Mouse (Mus musculus) brain, adult 2 months (tissue): ENCODE data around the gene Gm14408.
"Not testable (repeated sequence)": the region's sequence is repeated elsewhere in the genome, so short reads cannot be mapped to it uniquely, and the experiment has no call there.

Source experiments
- DNase-seq: peaks from one replicate; pipeline ENCODE4 v3.0.0; 2011; ENCODE audit warnings: low read depth, low spot score

Gm14408 gene

DNA sequence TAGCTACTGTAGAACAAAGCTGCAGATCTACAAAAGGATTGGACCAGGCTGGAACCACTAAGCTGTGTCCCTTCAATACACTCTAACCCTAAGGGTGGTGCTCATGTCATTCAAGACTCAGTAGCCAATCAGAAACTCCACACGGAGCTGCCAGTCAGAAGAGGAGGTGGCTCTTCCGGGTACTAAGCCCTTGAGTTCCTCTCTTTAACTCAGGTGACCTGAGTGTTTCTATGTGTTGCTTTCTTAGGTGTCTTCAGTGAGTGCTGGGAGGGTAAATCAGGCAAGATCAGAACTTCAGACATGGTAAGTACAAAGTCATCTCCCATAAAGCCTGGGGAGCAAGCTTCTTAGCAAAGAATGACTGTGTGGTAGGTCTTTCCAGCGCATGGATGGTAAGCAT lies at the start of gene Gm14408:
TSS of gene Gm14408 (plus strand) at position 301 of the 400 bp plus-strand sequence.
- not testable (repeated sequence) for DNase-seq

DNA sequence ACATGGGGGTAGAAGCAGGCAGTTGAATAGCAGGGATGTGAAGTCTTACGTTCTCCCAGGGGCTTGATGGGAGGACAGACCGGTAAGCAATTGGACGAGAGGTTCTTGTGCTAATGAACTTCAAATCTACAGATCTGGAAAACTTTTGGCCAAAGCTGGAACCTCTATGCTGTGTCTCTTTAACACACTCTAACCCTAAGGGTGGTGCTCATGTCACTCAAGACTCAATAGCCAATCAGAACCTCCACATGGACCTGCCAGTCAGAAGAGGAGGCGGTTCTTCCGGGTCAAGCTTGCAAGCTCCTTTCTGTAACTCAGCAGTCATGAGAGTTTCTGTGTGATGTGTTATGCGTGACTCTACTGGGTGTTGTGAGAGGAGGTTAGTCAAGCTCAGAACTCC lies 32.6 kb upstream of the Gm14408 start, which contains the start of gene Gm14295:
TSS of gene Gm14295 (plus strand) at position 301 of the 400 bp plus-strand sequence.
- not testable (repeated sequence) for DNase-seq

DNA sequence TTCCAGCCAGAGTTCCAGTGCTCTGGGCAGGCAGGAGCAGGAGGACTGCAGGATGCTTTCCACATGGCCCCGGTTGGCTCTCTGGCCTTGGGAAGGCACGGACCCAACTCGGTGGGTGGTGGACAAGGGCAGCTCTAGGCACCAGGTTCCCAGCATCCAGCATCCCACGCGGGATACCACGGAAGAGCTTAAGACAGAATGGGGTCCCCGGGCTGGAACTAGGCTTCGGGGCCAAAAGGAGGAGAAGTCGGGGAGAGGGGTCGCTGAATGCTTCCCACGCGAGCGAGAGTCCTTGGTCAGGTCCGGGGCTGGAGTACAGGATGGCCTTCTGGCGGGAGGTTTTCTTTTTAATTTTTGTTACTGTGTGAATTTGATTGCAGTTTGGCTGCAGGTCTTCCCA lies 32.2 kb upstream of the Gm14408 start:
- peak; percentile 0 for DNase-seq
